Mouse (Mus musculus): Measurements from ENCODE around the gene Tsen15. TPM values are rescaled to one million over a fixed set of nuclear protein-coding genes. Genes with fewer than 3 reads are reported as not detected.
A peak's percentile ranks its signal among the peaks of the same experiment; 100 is the strongest.

Tsen15 gene
- polyA plus RNA-seq (2015; fragmentation: Nextera tagmentation; extraction: Ambion mirVana) = 26.7 and 31.0 TPM in 2 replicates

DNA sequence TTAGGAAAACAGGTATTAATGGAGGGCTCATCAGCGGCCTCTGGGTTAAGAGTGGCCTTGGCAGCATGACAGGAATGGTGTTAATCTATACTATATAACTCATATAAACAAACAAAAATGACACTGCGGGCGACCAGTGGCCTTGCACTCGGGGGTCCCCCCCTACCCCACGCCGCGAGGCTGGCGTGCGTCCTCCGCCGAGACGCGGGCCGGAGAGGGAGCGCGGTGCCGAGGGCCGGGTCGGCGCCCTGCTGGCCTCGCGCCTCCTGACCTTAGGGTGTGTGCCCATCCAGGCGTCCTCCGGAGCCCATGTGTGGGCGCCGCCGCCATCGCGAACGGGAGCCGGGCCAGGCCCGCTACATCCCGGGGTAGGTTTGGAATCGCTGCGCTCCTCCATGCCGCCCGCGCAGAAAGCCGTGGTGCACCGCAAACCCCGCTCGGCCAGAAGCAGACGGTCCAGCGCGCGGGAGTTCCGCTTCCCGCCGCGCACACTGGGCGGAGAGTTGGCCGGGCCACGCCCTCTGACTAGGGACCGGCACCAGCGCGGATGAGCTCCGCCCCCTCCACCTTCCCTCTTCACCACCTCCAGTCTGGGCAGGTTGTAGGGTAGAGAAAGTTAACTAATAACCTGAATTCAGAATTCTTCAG lies at the start of gene Tsen15:
Gene Tsen15 (minus strand): TSS at position 501 of the 648 bp plus-strand sequence.
- no peaks in the 10 kb centered on the region for H3K36me3 ChIP-seq
- no peak within 1 kb of the TSS for H3K27ac ChIP-seq
- peak; percentile 97 for ATAC-seq (ENCODE audit: low FRiP score)
- H3K27me3 ChIP-seq = 0 out of 2 replicates have a peak, but pooled peaks cover 5% of the 10 kb centered on the region
- H3K4me3 ChIP-seq = peak within 1 kb of the TSS; percentile 85
- no peaks in the 10 kb centered on the region for H3K4me1 ChIP-seq (replicated peaks)
- H3K9me3 ChIP-seq = no peaks in the 10 kb centered on the region
- H3K4me2 ChIP-seq = peak within 1 kb of the TSS; percentile 85
- H3K9ac ChIP-seq = peak within 1 kb of the TSS; percentile 84
- under 1% methylated on average over 52 of the region's 57 CpGs for WGBS

DNA sequence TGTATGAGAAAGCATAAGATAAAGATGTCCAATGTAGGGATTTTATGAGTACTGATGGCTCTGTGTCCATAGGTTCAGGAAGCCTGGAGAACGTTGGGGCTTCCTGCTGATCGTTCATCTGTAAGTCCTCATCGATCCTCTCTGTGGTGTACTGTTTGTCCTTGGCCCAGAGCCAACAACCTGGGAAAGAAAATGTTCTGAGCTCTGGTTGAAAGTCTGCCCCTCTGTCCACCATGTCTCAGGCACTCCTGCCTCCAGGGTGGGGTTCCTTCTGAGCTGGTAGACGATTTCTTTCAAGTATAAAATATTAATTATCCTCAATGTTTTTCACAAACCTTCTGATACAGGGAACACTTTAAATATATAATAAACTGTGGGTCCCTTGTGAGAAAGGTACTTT lies 47.7 kb upstream of the Tsen15 start:
- no peak for ATAC-seq (ENCODE audit: low FRiP score)
- no peak overlapping the region for H3K4me2 ChIP-seq
- H3K4me1 ChIP-seq (replicated peaks) = no peaks in the 10 kb centered on the region
- 85% methylated on average over 4 of the region's 4 CpGs for WGBS
- no peak overlapping the region for H3K4me3 ChIP-seq
- no peaks in the 10 kb centered on the region for H3K9me3 ChIP-seq
- no peak overlapping the region for H3K27ac ChIP-seq
- H3K9ac ChIP-seq = no peak overlapping the region
- no peaks in the 10 kb centered on the region for H3K36me3 ChIP-seq
- H3K27me3 ChIP-seq = no peaks in the 10 kb centered on the region

DNA sequence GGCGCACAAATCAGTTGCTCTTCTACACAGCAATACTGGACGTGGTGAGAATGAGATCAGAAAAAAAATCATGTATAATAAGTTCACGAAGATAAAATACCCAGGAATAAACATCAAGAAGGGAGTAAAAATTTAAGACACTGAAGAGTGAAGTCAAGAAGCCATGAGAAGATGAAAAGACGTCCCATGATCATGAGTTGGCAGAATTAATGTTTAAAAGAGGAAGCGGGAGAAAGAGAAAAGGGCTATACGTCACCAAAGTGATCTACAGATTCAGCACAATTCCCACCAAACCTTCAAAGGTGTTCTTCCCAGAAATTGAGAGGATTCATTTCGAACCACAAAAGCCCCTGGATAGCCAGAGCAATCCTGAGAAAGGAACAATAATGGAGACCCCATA lies 43.3 kb upstream of the Tsen15 start:
- no peak overlapping the region for H3K27ac ChIP-seq
- no peaks in the 10 kb centered on the region for H3K9me3 ChIP-seq
- H3K36me3 ChIP-seq = no peaks in the 10 kb centered on the region
- H3K4me1 ChIP-seq (replicated peaks) = no peaks in the 10 kb centered on the region
- WGBS = 90% methylated on average over 7 of the region's 7 CpGs
- no peak overlapping the region for H3K9ac ChIP-seq
- ATAC-seq (ENCODE audit: low FRiP score) = no peak
- no peaks in the 10 kb centered on the region for H3K27me3 ChIP-seq
- H3K4me3 ChIP-seq = no peak overlapping the region
- H3K4me2 ChIP-seq = no peak overlapping the region

DNA sequence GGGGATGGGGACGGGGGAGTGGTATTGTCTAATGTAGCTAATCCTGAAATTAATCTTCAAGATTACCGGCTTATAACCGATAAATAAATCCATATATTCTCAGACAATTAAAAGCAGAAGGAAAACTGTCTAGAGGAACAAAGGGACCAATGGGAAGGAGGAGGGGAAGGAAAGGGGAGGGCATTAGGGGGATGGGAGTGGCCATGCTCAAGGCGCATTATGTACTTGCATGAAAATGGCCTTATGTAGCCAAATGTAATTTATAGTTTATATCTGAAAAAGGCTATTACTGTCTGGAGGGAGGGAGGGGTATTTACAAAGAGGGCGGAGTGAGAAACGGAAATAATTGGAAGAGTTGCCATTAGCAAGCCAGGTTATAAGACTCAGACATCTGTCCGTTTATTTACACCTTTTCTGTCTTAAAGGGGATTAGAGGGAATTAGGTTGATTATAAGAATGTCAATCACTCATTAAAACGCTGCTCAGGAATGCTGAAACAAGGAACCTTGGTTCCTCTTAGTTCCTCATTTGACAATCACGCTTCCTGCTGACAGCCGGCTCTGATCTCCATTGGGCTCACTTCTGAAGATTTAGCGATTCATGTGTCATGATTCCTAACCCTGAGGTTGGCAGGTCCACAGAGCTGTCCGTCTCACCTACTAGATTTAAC lies 41.6 kb upstream of the Tsen15 start:
- Histone ChIP-seq H3K4me1 (replicated peaks) (no peaks in the 10 kb centered on the region), H3K4me2 (no peak overlapping the region), H3K9ac (no peak overlapping the region), H3K27me3 (no peaks in the 10 kb centered on the region), H3K4me3 (no peak overlapping the region), H3K9me3 (no peaks in the 10 kb centered on the region), H3K27ac (no peak overlapping the region), H3K36me3 (no peaks in the 10 kb centered on the region)
- 81% methylated on average over 12 of the region's 12 CpGs for WGBS
- no peak for ATAC-seq (ENCODE audit: low FRiP score)

DNA sequence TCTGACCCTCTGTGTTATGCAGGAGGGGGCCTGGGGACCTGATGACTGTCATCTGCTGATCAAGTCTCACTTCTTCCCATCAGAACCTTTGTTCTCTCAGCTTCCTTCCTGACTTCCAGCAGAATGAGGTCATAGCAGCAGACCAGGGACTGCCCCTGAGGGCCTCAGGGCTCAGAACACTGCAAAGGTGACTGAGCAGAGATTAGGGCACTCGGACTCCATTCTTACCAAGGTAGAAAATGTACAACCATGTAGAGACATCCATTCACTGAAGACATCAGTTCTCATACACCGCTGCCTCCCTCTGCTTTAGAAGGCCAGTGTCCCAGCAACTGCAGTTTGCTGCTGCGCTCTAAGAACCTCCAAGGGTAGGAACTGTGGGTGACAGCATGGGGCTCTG lies 36.6 kb upstream of the Tsen15 start:
- Histone ChIP-seq H3K4me2 (no peak overlapping the region), H3K9me3 (no peaks in the 10 kb centered on the region), H3K27ac (no peak overlapping the region), H3K4me3 (no peak overlapping the region), H3K9ac (no peak overlapping the region), H3K4me1 (replicated peaks) (no peaks in the 10 kb centered on the region), H3K36me3 (no peaks in the 10 kb centered on the region), H3K27me3 (no peaks in the 10 kb centered on the region)
- WGBS = 87% methylated on average over 3 of the region's 3 CpGs
- ATAC-seq (ENCODE audit: low FRiP score) = no peak

DNA sequence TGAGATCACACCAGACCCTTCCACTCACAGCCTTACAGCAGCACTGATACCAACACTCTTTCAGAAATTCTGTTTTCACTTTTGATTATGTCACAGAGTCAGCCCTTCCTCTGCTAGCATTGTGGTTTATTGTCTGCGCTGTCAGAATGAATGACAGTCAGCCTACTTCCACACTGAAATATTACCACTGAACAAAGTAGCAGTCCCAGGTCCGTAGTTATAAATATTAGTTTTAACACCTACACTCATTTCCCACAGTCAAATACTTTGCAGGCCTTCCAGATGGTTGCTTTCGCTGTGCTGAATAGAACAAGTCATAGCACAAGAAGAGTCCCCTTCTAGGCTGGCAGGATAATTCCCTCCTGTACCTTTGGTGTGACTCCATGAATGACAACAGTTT lies 35.8 kb upstream of the Tsen15 start:
- no peak for ATAC-seq (ENCODE audit: low FRiP score)
- Histone ChIP-seq H3K36me3 (no peaks in the 10 kb centered on the region), H3K27me3 (no peaks in the 10 kb centered on the region), H3K9me3 (no peaks in the 10 kb centered on the region), H3K9ac (no peak overlapping the region), H3K27ac (no peak overlapping the region), H3K4me2 (no peak overlapping the region), H3K4me3 (no peak overlapping the region), H3K4me1 (replicated peaks) (no peaks in the 10 kb centered on the region; the same call in 1 of the 2 replicates)
- WGBS = 86% methylated on average over 3 of the region's 3 CpGs

DNA sequence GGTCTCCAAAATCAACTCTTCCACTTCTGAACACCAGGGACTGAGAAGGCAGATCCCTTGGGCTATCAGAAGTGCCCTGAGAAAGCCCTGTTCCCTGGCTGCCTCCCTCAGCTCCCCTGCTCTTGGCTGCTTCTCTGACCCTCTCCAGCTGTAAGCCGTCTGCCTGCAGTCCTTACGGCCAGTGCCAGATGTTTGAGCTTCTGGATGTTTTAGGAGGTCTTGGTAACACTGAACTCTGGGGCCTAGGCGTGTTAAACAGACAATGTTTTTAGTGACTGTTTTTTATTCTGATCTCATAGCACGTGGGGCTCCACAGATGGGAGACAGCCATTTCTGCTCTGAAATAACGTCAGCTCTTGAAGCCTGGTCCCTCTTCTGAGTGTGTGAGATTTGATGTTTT lies 31.1 kb upstream of the Tsen15 start:
- Histone ChIP-seq H3K27me3 (no peaks in the 10 kb centered on the region), H3K36me3 (no peaks in the 10 kb centered on the region), H3K4me2 (no peak overlapping the region), H3K9me3 (no peaks in the 10 kb centered on the region), H3K4me1 (replicated peaks) (no peaks in the 10 kb centered on the region; the same call in 1 of the 2 replicates), H3K9ac (no peak overlapping the region), H3K4me3 (no peak overlapping the region), H3K27ac (no peak overlapping the region)
- ATAC-seq (ENCODE audit: low FRiP score) = no peak
- 35% methylated on average over 5 of the region's 5 CpGs for WGBS

DNA sequence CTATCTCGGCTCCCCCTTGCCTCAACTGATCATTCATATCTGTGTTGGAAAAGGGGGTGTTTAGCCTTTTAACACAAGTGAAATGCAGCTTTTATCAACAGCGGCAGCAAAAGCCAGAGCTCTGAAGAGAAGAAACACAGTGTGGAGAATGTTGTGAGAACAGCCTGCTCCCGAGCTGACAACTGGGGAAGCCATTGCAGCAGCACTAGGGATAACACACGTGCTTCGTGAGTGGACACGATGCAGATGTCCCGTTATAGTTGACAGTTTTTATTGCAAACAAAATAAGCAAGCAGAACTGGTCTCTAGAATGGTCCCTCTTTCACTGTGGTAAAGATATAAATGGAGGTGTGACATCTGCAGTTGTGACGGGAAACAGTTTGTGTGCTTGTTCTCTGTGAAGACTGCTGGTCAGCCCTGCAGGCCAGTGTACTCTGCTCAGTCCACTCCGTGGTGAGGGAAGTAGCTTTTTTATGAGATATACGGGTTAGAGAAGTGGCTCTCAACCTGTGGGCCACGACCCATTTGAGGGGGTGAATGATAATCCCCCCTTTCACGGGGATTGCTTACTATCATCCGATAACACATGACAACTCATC lies 29.9 kb upstream of the Tsen15 start:
- no peak overlapping the region for H3K4me2 ChIP-seq
- no peak overlapping the region for H3K4me3 ChIP-seq
- no peaks in the 10 kb centered on the region for H3K9me3 ChIP-seq
- no peaks in the 10 kb centered on the region for H3K27me3 ChIP-seq
- no peak for ATAC-seq (ENCODE audit: low FRiP score)
- H3K36me3 ChIP-seq = no peaks in the 10 kb centered on the region
- WGBS = 91% methylated on average over 13 of the region's 13 CpGs
- no peaks in the 10 kb centered on the region; the same call in 1 of the 2 replicates for H3K4me1 ChIP-seq (replicated peaks)
- no peak overlapping the region for H3K27ac ChIP-seq
- H3K9ac ChIP-seq = no peak overlapping the region

DNA sequence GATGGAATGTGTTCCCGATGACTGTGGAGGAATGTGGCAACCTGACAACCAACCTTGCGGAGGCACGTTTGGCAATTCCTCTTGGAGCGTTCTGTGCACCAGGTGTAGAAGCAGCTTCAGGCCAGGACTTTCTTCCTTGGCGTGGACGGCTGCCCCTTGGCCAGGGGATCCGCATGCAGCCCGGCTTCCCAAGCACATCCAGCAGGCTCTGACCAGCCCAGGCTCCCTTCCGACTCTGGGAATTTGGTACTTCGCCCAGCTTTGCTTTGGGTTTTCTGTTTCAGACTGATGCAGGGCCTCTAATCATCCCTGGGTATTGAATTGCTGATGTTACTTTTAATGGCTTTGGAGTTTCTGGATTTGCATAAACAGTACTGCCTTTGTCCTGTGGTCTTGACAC lies 28.0 kb upstream of the Tsen15 start:
- no peaks in the 10 kb centered on the region for H3K27me3 ChIP-seq
- 75% methylated on average over 10 of the region's 10 CpGs for WGBS
- ATAC-seq (ENCODE audit: low FRiP score) = no peak
- no peak overlapping the region for H3K27ac ChIP-seq
- H3K9me3 ChIP-seq = no peaks in the 10 kb centered on the region
- no peak overlapping the region for H3K4me2 ChIP-seq
- no peak overlapping the region for H3K4me3 ChIP-seq
- H3K4me1 ChIP-seq (replicated peaks) = no peaks in the 10 kb centered on the region; the same call in 1 of the 2 replicates
- H3K36me3 ChIP-seq = no peaks in the 10 kb centered on the region
- no peak overlapping the region for H3K9ac ChIP-seq

DNA sequence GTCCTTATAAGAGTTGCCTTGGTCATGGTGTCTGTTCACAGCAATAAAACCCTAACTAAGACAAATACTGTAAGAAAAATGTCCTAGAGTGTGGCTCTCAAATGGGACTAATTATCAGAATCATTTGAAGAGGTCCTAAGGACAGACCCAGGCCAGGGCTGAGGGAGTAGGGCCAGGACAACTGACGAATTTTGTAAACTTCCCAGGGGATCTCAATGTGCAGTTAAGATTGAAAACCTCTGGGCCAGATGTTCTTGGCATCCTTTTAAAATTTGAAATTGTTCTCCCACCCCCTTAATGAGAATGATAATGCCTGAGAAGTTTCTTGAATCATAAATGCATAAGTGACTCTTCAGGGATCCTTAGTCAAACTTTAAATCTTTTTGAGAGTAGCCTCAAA lies 27.5 kb upstream of the Tsen15 start:
- Histone ChIP-seq H3K4me1 (replicated peaks) (no peaks in the 10 kb centered on the region; the same call in 1 of the 2 replicates), H3K36me3 (no peaks in the 10 kb centered on the region), H3K4me3 (no peak overlapping the region), H3K27me3 (no peaks in the 10 kb centered on the region), H3K4me2 (no peak overlapping the region), H3K9me3 (no peaks in the 10 kb centered on the region), H3K27ac (no peak overlapping the region), H3K9ac (no peak overlapping the region)
- WGBS = 61% methylated on average over 1 of the region's 1 CpGs
- no peak for ATAC-seq (ENCODE audit: low FRiP score)

DNA sequence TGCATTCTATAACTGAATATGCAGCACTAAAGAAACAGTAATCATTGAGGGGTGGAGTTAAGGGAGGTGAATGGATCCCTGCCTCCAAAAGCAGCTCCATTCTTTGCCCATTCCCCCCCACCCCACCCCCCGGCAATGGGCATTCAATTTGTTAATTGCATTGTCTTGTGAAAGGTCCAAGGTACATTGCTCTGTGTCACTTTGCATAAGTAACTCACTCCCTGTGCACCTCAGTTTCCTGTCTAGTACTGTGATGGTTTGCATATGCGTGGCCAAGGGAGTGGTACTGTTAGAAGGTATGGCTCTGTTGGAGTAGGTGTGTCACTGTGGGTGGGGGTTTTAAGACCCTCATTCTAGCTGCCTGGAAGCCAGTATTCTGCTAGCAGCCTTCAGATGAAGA lies 26.6 kb upstream of the Tsen15 start:
- Histone ChIP-seq H3K4me1 (replicated peaks) (no peaks in the 10 kb centered on the region; the same call in 1 of the 2 replicates), H3K4me3 (no peak overlapping the region), H3K9ac (no peak overlapping the region), H3K27ac (no peak overlapping the region), H3K4me2 (no peak overlapping the region), H3K9me3 (no peaks in the 10 kb centered on the region), H3K36me3 (no peaks in the 10 kb centered on the region), H3K27me3 (no peaks in the 10 kb centered on the region)
- ATAC-seq (ENCODE audit: low FRiP score) = no peak
- WGBS = 88% methylated on average over 2 of the region's 2 CpGs

DNA sequence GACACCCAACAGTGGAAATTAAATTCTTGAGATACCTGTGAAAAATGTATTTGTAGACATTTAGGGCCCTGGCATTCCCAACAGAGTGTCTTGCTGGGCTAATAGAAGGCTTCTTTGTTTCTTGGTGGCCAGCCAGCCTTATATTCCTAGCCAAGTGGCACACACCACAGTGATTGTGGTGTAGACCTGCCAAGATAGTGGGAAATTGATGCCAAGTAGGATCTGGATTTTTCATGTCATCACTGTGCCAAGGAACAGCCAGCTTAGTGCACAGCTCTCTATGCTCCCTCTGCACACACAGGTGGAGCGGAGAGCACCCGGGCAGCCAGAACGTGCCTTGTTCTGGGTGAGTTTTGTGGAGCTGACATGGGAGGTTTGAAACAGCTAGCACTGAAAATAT lies 24.2 kb upstream of the Tsen15 start:
- Histone ChIP-seq H3K4me1 (replicated peaks) (peaks cover 6% of the 10 kb centered on the region; the same call in 1 of the 2 replicates), H3K27ac (no peak overlapping the region), H3K4me2 (no peak overlapping the region), H3K9me3 (no peaks in the 10 kb centered on the region), H3K4me3 (no peak overlapping the region), H3K36me3 (no peaks in the 10 kb centered on the region), H3K27me3 (no peaks in the 10 kb centered on the region), H3K9ac (no peak overlapping the region)
- no peak for ATAC-seq (ENCODE audit: low FRiP score)
- 92% methylated on average over 3 of the region's 3 CpGs for WGBS
